Mouse (Mus musculus) retina, embryonic 14.5 days (tissue): ENCODE data around the gene Gm13043.
"Not testable (repeated sequence)": the region's sequence is repeated elsewhere in the genome, so short reads cannot be mapped to it uniquely, and the experiment has no call there.

Experiments used
- DNase-seq: peaks from one replicate; pipeline ENCODE4 v3.0.0-alpha.2; 2015; ENCODE audit warnings: low spot score

The Gm13043 gene

GRCm38 (mm10) chr4:143511043-143511442 is at the start of gene Gm13043:
Gm13043 (plus strand) TSS chr4:143511343.
- DNase-seq: no peak

- not testable (repeated sequence) for DNase-seq
These were observed 24.5 kb downstream of the Gm13043 start, which contains the start of gene Gm13040 for GRCm38 (mm10) chr4:143535654-143536053. Gm13040 (plus strand) TSS chr4:143535954.

GRCm38 (mm10) chr4:143551400-143551799 is 40.3 kb downstream of the Gm13043 start, which contains the start of the genes BC080695 and Gm13057:
BC080695 (plus strand) TSS chr4:143551700.
Gm13057 (plus strand) TSS chr4:143551709.
- not testable (repeated sequence) for DNase-seq
